In genomic region chr11:111880146-111880545, GRCm38 (mm10) we compare ENCODE assay signal across 19 mouse cellular contexts.
DNase-seq lines count a peak whose midpoint lies in the region; TF ChIP-seq lines count a peak whose summit lies in the region.
"Had no signal": no experiment of that assay in that cellular context is flagged by ENCODE, and none has a peak within 500 bp of the region (broad histone marks: within the 10 kb centered on the region; RNA-seq: fewer than 3 reads in every experiment).

No protein-coding gene starts in this region.

- peak overlapping the region; percentile 30; the same call in 1 of the 2 replicates for H3K27ac ChIP-seq in embryonic fibroblast, embryonic 13.5 days (ENCODE audit: insufficient read depth, low read length)
- H3K27ac ChIP-seq: forebrain, embryonic 10.5 days; forebrain, embryonic 15.5 days; limb, embryonic 13.5 days; lung, embryonic 15.5 days; stomach, postnatal 0 days had no signal

- TF ChIP-seq CTCF in embryonic fibroblast, embryonic 13.5 days (IDR thresholded peaks at IDR 0.05; ENCODE audit: borderline replicate concordance, insufficient read depth, low read length): no peak

- intact Hi-C loops in gastrocnemius, postnatal 14 days (cut with DNase I; ENCODE audit: low total_unique reads): no loop called here

- TF ChIP-seq POLR2A in embryonic fibroblast, embryonic 13.5 days (IDR thresholded peaks at IDR 0.05; ENCODE audit: low read depth, low read length): no peak

- H3K4me3 ChIP-seq in embryonic fibroblast, embryonic 13.5 days (ENCODE audit: insufficient read depth, low read length): no peak overlapping the region
- H3K4me3 ChIP-seq: forebrain, embryonic 10.5 days; forebrain, embryonic 15.5 days; limb, embryonic 13.5 days; lung, embryonic 15.5 days had no signal

- DNase-seq in gastrocnemius, postnatal 25 days: peak; percentile 18
- no peak for DNase-seq in gastrocnemius, postnatal 14 days
- peak; percentile 28 to 65 for DNase-seq in heart, adult 9 months (ENCODE audit: low spot score in 2 of 2)
- DNase-seq in heart, postnatal 4 days: no peak
- DNase-seq in frontal cortex, postnatal 10 days (ENCODE audit: low spot score in 2 of 2): no peak
- no peak for DNase-seq in B cell, adult 2 months
- DNase-seq: adrenal gland, postnatal 14 days; cerebellum, adult 11 months; cerebellum, adult 9-10 months; cerebellum, postnatal 36 days; kidney, adult 2 months; kidney, postnatal 4 days; thymus, postnatal 4 days had no signal

- no peaks in the 10 kb centered on the region for H3K4me1 ChIP-seq in embryonic fibroblast, embryonic 13.5 days (ENCODE audit: control insufficient read depth, insufficient read depth, low read length)
- H3K4me1 ChIP-seq: forebrain, embryonic 15.5 days; limb, embryonic 13.5 days; lung, embryonic 15.5 days had no signal

Comparison
In these comparisons a context has a peak if more than half of its experiments do, and no peak if none do; other contexts are left out.
1. DNase-seq: peak in gastrocnemius, postnatal 25 days (single experiment) and heart, adult 9 months (2 of 2); none in gastrocnemius, postnatal 14 days (single experiment), heart, postnatal 4 days (single experiment), frontal cortex, postnatal 10 days (0 of 2) and B cell, adult 2 months (0 of 2).